Mouse (Mus musculus) hematopoietic stem cell, adult 5-6 weeks (primary cell): ENCODE measurements around the gene Nat14. TPM values are rescaled to one million over a fixed set of nuclear protein-coding genes. Genes with fewer than 3 reads are reported as not detected.

Experiments used
- ATAC-seq, 2 experiments: fragments of 125-278 bp in 1 of 2; replicated peaks in 1 of 2; 2 replicates each; pipeline ENCODE4 v1.8.0; 2016 to 2017; ENCODE audit warnings: inconsistent platforms in 2 of 2, mild to moderate bottlenecking in 2 of 2, moderate number of reproducible peaks in 2 of 2, low read depth in 1 of 2, moderate TSS enrichment in 1 of 2; ENCODE audit not compliant: low FRiP score in 2 of 2, poor library complexity in 2 of 2, severe bottlenecking in 2 of 2, insufficient read depth in 1 of 2, low TSS enrichment in 1 of 2
- total RNA-seq: library from RNA; stranded (forward); fragments of 172-1452, 232-1000 nt; gene quantifications from 2 replicates; pipeline ENCODE4 v1.2.3, GENCODE M21; 2017

Nat14 gene
- total RNA-seq, 1 experiment from 2014 or later = not detected

GRCm38 (mm10) chr7:4972321-4973047 is 50.7 kb downstream of the Nat14 start:
- ATAC-seq = peak; percentile 25 to 59; a peak in 2 of 4 replicates

Other genes with a start within 250 kb of the Nat14 start
- 19.0 and 25.2 TPM in 2 replicates for gene Hspbp1, start 237.0 kb upstream of the Nat14 start, total RNA-seq
- 0.20 and 2.6 TPM in 2 replicates for gene Brsk1, start 231.4 kb upstream of the Nat14 start, total RNA-seq
- gene Tmem150b, start 196.8 kb upstream of the Nat14 start, total RNA-seq = 5.0 and 7.3 TPM in 2 replicates
- 40.6 and 46.4 TPM in 2 replicates for gene Kmt5c, start 181.9 kb upstream of the Nat14 start, total RNA-seq
- gene Cox6b2, start 168.9 kb upstream of the Nat14 start, total RNA-seq = 14.1 and 53.9 TPM in 2 replicates
- not detected in 2 replicates for gene Fam71e2, start 150.7 kb upstream of the Nat14 start, total RNA-seq
- 0.25 and 0.74 TPM in 2 replicates for gene Il11, start 139.2 kb upstream of the Nat14 start, total RNA-seq
- 1.3 TPM in 1 of 2 replicates, not detected in the other for gene Tmem190, start 139.1 kb upstream of the Nat14 start, total RNA-seq
- 9.3 and 19.0 TPM in 2 replicates for gene Tmem238, start 132.4 kb upstream of the Nat14 start, total RNA-seq
- 736 and 741 TPM in 2 replicates for gene Rpl28, start 129.2 kb upstream of the Nat14 start, total RNA-seq
- gene Ube2s, start 109.4 kb upstream of the Nat14 start, total RNA-seq = 137 and 174 TPM in 2 replicates
- 0.06 and 0.45 TPM in 2 replicates for gene Shisa7, start 77.3 kb upstream of the Nat14 start, total RNA-seq
- gene Isoc2b, start 51.8 kb upstream of the Nat14 start, total RNA-seq = 59.8 and 69.7 TPM in 2 replicates
- 7.1 and 9.0 TPM in 2 replicates for gene Isoc2a, start 44.9 kb upstream of the Nat14 start, total RNA-seq
- not detected in 2 replicates for gene Gm36210, start 15.5 kb upstream of the Nat14 start, total RNA-seq
- 2.2 and 3.2 TPM in 2 replicates for gene Zfp628, start 6.8 kb upstream of the Nat14 start, total RNA-seq
- not detected in 2 replicates for gene Ssc5d, start 3.8 kb downstream of the Nat14 start, total RNA-seq
- not detected in 2 replicates for gene Sbk2, start 42.4 kb downstream of the Nat14 start, total RNA-seq
- gene Sbk3, start 49.1 kb downstream of the Nat14 start, total RNA-seq = not detected in 2 replicates
- gene Zfp579, start 74.1 kb downstream of the Nat14 start, total RNA-seq = 5.7 and 6.6 TPM in 2 replicates
- 3.0 and 12.6 TPM in 2 replicates for gene Zfp524, start 92.4 kb downstream of the Nat14 start, total RNA-seq
- gene Fiz1, start 92.7 kb downstream of the Nat14 start, total RNA-seq = 25.6 and 32.0 TPM in 2 replicates
- gene Gm44973, start 93.5 kb downstream of the Nat14 start, total RNA-seq = 0.31 TPM in 1 of 2 replicates, not detected in the other
- gene Zfp865, start 98.3 kb downstream of the Nat14 start, total RNA-seq = 13.9 and 14.0 TPM in 2 replicates
- gene Ccdc106, start 98.5 kb downstream of the Nat14 start, total RNA-seq = not detected in 2 replicates
- gene 4632433K11Rik, start 112.1 kb downstream of the Nat14 start, total RNA-seq = 1.3 TPM in 1 of 2 replicates, not detected in the other
- 3.9 and 5.9 TPM in 2 replicates for gene Zfp784, start 116.4 kb downstream of the Nat14 start, total RNA-seq
- gene Zfp580, start 129.5 kb downstream of the Nat14 start, total RNA-seq = 2.1 and 2.4 TPM in 2 replicates
- gene U2af2, start 140.1 kb downstream of the Nat14 start, total RNA-seq = 229 and 261 TPM in 2 replicates
- gene Epn1, start 158.2 kb downstream of the Nat14 start, total RNA-seq = 25.7 and 38.2 TPM in 2 replicates
- gene Rfpl4, start 194.9 kb downstream of the Nat14 start, total RNA-seq = not detected in 2 replicates
- not detected in 2 replicates for gene Rasl2-9, start 203.9 kb downstream of the Nat14 start, total RNA-seq
- gene Vmn1r55, start 227.6 kb downstream of the Nat14 start, total RNA-seq = not detected in 2 replicates